Mouse (Mus musculus) adrenal gland, adult 2 months (tissue): ENCODE measurements at regions not wholly inside any gene's neighbourhood (a gene's known extent, or its start where the extent isn't known, plus 50 kb on each side); places are given as distances from the start of the nearest gene placed in this dataset.
A peak's percentile ranks its signal among the peaks of the same experiment; 100 is the strongest.

ENCODE experiments used
- DNase-seq: peaks from one replicate; pipeline ENCODE4 v3.0.0; 2021

DNA sequence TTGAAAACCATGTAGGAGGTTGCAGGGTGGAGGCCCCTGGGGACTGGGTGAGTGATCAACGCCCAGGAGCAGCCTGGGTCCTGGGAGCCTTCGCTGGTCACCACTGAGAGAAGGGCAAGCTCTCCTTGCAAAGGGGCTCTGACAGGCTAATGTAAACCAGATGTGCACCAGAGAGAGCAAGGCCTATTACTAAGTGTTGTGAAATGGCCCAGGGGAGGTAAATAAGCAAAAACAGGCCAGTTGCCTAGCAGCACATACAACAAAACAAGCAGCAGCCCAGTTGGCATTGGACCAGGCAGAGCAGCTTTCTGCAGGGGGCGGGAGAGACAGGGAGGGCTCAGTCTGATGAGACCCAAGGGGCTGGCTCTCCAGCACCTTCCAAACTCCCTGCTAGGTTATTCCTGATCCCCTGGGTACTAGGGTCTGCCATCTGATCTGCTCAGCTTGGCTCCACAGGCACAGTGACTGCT, 239.5 kb upstream of the Fggy start:
- DNase-seq: peak; percentile 68

GRCm38 (mm10) chr4:95318561-95318960, 238.7 kb upstream of the Fggy start:
- DNase-seq: peak; percentile 9

DNA sequence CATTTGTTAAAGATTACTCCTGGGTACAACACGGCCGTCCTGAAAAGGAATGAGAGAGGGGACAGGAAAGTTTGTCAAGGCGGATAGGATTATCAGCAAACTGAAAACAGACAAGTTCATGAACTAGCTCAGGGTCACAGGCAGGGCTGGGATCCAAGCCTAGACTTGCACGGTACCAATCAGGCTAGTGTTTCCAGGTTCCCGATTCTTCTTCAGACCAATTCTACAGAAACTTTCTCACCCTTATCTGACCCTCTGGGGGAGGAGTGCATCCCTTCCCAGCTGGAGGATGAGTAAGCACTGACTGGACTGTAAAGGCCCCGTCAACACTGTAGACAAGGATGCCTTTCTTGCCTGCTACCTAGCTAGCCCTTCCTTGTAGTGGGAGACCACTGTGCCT, 238.3 kb upstream of the Fggy start:
- DNase-seq: peak; percentile 70

DNA sequence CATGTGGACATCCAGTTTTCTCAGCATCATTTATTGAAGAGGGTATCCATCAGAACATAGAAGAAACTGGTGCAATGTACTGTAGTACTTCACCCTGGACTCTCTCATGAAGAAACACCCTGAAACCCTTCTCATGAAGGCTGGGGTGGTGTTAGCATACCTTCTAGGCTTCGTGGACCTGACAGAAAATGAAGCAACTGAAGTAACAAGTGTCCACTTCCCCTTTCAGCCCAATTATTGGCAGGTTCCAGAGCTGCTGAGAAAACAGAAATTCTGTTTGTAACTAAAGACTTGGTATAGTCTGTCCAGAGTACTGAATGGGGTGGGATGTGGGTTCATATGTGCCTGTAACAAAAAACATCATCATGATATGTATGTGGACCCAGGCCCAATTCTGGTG, 231.4 kb upstream of the Fggy start:
- DNase-seq: no peak

- no peak for DNase-seq
Measured at GRCm38 (mm10) chr4:95339822-95340221, 217.5 kb upstream of the Fggy start.

- DNase-seq: no peak
Measured at GRCm38 (mm10) chr4:95340926-95341325, 216.4 kb upstream of the Fggy start.

- no peak for DNase-seq
Measured at GRCm38 (mm10) chr4:95346722-95347197, 210.5 kb upstream of the Fggy start.

DNA sequence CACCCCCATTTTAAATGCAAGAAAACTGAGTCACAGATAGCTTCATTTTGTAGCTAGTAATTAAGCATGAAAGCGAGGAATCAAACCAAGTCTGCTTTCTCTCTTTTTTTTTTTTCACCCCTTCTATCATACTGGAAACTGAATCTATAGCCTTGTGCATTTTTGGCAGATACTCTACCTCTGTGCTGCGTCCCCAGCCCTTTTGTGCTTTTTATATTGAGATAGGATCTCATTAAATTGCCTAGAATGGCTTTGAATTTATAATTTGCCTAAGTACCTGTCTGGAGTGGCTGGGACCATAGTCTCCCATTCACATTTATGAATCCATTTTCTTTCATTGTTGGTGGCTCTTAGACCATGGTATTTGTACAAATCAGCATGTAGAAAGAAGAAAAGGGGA, 209.9 kb upstream of the Fggy start:
- DNase-seq: no peak

DNA sequence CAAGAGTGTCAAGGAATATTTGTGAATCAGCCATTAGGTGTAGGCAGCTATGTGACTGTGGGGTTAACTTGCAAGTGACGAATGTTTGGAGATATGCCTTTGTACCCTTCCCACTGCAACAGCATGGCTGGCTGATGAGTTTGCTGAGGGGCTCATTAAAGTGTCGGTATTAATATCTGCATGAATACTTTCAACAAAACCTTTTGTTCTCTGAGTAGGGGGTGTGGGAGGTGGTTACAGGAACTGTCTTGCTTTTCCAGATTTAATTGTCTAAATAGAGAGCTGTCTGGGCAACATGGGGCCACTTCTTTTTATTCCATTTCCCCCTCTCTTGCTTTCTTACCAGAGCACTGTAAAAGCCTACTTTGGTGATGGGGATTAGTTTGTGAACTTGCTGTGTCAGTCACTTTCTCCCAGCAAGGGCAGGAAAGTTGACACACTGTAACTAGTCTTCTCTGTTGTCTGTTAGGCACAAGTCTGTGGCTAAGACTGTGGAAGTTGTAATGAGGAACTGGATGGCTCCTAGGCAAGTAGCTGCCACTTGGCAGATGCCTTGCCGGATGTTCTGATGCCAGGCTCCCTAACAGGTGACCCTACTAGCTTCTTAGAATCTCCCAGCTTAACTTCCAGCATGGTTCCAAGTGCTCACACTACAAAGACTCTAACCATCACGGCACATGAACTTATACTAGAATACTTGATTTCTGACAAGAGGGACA, 208.7 kb upstream of the Fggy start:
- DNase-seq: no peak

DNA sequence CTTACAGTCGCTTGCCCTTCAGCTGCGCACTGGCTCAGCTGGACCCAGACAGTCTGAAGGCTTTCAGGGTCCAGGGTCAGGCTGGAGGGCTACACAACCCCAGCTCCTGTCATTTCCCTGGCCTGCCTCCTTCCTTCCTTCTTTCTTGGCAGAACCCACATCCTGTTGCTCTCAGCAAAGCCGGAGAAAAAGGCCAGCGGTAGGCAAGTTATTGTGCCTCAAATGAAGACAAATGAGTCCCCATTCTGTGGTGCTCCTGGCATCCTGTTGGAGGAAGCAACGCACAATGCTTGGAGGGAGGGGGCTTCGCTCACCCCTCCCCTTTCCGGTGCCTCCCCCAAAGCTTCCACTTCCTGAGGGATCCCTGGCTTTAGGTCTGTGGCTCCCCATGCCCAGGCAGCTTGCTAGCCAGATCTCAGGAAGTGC, 203.4 kb upstream of the Fggy start:
- DNase-seq: peak; percentile 66

DNA sequence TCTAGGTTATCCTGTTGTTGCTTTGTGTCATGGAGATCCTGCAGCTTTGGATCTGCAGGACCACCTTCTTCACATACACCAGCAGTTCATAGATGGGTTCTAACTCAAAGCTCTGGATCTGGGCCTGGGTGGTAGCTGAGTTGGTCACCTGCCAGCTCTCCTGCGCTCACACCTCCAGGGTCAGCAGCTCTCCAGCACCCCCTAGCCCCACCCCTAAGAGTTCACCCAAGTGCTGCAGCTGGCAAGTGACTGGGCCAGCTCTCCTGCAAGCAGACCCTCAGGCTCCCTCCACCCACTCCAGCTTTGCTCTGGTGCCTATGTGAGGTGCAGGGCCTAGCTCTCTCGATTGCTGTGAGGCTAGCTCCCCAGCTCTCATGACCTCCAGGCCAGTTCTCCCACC, 198.6 kb upstream of the Fggy start:
- no peak for DNase-seq

- DNase-seq: no peak
Measured at GRCm38 (mm10) chr4:95360336-95360967, 196.9 kb upstream of the Fggy start.

GRCm38 (mm10) chr4:95364376-95365082, 192.8 kb upstream of the Fggy start:
- no peak for DNase-seq

GRCm38 (mm10) chr4:95376386-95376785, 180.9 kb upstream of the Fggy start:
- no peak for DNase-seq

- no peak for DNase-seq
Measured at GRCm38 (mm10) chr4:95377222-95378134, 179.8 kb upstream of the Fggy start.

GRCm38 (mm10) chr4:95378645-95379044, 178.7 kb upstream of the Fggy start:
- peak; percentile 69 for DNase-seq

- DNase-seq: no peak
Measured at GRCm38 (mm10) chr4:95383216-95383892, 174.0 kb upstream of the Fggy start.

DNA sequence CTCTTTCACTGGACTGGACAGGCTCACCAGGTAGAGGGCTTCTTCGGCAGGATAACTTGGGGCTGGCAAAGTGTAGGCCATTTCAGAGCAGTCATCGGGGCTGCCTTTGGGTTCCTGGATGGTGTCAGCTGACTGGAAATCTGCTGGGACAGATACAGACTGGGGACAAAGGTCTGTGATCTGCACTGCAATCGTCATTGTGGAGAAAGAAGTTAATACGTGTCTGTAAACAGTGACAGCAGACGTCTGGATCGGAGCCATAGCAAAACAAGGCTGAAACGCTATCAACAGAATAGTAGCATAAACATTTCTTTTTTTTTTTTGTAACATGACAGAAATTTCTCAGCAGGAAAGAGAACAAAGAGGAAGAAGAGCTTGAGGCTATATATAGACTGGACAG, 171.8 kb upstream of the Fggy start:
- peak; percentile 30 for DNase-seq

DNA sequence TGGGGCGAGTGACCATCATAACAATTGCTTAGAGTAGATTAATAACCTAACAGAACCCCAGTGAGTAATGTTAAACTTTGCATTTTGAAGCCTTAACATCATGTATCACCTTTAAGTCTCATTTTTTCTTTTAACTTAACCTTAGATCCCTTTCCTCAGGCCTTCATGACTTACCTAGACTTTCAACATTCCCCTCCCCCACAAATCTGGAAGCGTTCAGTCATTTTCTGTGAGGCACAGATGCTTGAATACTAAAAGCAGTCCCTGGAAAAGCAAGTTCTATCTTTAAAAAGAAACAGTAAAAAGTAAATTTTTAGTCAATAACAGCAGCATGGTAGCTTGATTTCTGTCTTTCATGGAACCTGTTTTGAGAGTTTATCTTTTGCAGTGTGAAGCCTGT, 171.3 kb upstream of the Fggy start:
- DNase-seq: no peak

DNA sequence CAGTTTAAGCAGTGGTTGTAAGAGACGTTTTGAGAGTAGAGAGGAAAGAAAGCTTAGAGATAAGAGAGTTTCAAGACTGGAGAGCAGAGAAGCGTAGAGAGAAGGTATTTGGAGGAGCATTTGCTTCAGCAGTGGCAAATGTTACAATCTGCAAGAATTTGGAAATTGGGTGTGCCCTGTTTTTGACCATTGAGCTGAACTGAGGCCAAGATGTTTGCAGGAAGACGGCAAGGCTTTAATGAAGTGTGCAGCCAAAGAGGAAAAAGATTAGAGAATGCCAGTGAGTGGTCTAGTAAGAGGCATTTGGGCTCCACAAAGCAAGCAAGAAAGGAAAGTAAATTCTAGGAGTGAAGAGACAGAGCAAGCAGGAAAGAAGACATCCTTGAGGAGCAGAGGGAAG, 168.8 kb upstream of the Fggy start:
- no peak for DNase-seq

DNA sequence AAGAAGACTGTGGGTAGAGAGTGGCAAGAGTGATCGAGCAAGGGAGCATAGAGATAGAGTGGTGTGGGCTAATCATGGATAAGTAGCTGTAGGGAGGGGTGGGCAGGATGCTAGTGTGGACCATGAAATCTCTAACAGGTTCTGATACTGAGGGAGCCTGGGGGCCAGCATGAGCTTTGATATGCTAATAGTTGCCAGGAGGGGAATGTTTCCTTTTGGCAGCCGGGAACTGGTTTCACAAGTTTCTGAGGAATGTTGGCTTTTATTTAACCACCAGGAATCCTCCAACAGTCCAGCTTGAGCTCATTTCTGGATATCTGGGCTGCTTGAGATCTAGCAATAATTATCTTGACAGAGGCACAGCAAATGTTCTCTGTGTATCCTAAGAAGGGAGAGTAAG, 167.7 kb upstream of the Fggy start:
- DNase-seq: no peak
